Comparison of ENCODE assay signal across 8 mouse cellular contexts in genomic region chr7:131057918-131058317, GRCm38 (mm10). TPM values are rescaled to one million over a fixed set of nuclear protein-coding genes. Genes with fewer than 3 reads are reported as not detected.
A peak's percentile ranks its signal among the peaks of the same experiment; 100 is the strongest.
DNase-seq lines count a peak whose midpoint lies in the region; ATAC-seq and TF ChIP-seq lines count a peak whose summit lies in the region.
"Not testable (repeated sequence)": the region's sequence is repeated elsewhere in the genome, so short reads cannot be mapped to it uniquely, and the experiment has no call there.
"Had no signal": no experiment of that assay in that cellular context is flagged by ENCODE, and none has a peak within 500 bp of the region (broad histone marks: within the 10 kb centered on the region; RNA-seq: fewer than 3 reads in every experiment).

No protein-coding gene starts in this region.

- not testable (repeated sequence) for ATAC-seq in hindbrain, embryonic 14.5 days (ENCODE audit: low FRiP score)

- H3K4me1 ChIP-seq in hindbrain, embryonic 14.5 days (replicated peaks; ENCODE audit: control insufficient read depth, insufficient read depth, low read length), result not testable (repeated sequence)

- not testable (repeated sequence) for H3K27ac ChIP-seq in hindbrain, embryonic 14.5 days

- peak; percentile 15 for DNase-seq in hindbrain, embryonic 14.5 days (ENCODE audit: low spot score)

- WGBS in hindbrain, embryonic 14.5 days, result 82% methylated on average over 9 of the region's 9 CpGs

- not testable (repeated sequence) for H3K4me3 ChIP-seq in hindbrain, embryonic 14.5 days (replicated peaks; ENCODE audit: low read length); myocyte

- H3K9me3 ChIP-seq in hindbrain, embryonic 14.5 days (ENCODE audit: control insufficient read depth, low read length), result not testable (repeated sequence)

- H3K36me3 ChIP-seq in hindbrain, embryonic 14.5 days (replicated peaks; ENCODE audit: control insufficient read depth, insufficient read depth); myocyte (ENCODE audit: control insufficient read depth, insufficient read depth): not testable (repeated sequence)

- H3K79me2 ChIP-seq in myocyte (ENCODE audit: control insufficient read depth, insufficient read depth), result not testable (repeated sequence)

- TF ChIP-seq POLR2A in myocyte (IDR thresholded peaks at IDR 0.05; ENCODE audit: insufficient read length, low read depth), result not testable (repeated sequence)

- not testable (repeated sequence) for H3ac ChIP-seq in myocyte (ENCODE audit: control insufficient read depth, insufficient read length)

- H3K4me2 ChIP-seq in hindbrain, embryonic 14.5 days (replicated peaks); myocyte (ENCODE audit: low read depth): not testable (repeated sequence)

- H3K27me3 ChIP-seq in hindbrain, embryonic 14.5 days (ENCODE audit: control insufficient read depth, insufficient read depth, low read length), result not testable (repeated sequence)
- peaks cover 13% of the 10 kb centered on the region for H3K27me3 ChIP-seq in myocyte (ENCODE audit: control insufficient read depth, insufficient read depth, insufficient read length)

- H3K9ac ChIP-seq in hindbrain, embryonic 14.5 days, result not testable (repeated sequence)

TF ChIP-seq in myocyte, 11 proteins besides CTCF, POLR2A, EP300 and RAD21:
- peak; percentile 48 for TF ChIP-seq TCF3 (IDR thresholded peaks at IDR 0.05; ENCODE audit: insufficient read length, low read depth)
- TF ChIP-seq MYOD1 (IDR thresholded peaks at IDR 0.05; ENCODE audit: control insufficient read depth in 1 of 3, insufficient read length in 2 of 3, low read depth in 2 of 3), result peak in 2 of 3 experiments; percentile 54 to 57
- TF ChIP-seq MYOG (IDR thresholded peaks at IDR 0.05; ENCODE audit: control insufficient read depth in 1 of 3, insufficient read depth in 1 of 3, insufficient read length in 2 of 3, low read depth in 2 of 3), result peak in 2 of 3 experiments; percentile 71 to 72

RNA-seq across cellular contexts. Expression of gene Dmbt1, which starts 26.1 kb away (rescaled TPM):
- not detected in 2 replicates for polyA plus RNA-seq in hindbrain, embryonic 14.5 days (2014; fragmentation: Nextera tagmentation; extraction: Ambion mirVana)
- not detected for polyA plus RNA-seq in myocyte (2012; fragmentation: generic; extraction: Trizol)
- polyA plus RNA-seq: activated CD4-positive, CD25-positive, alpha-beta regulatory T cell, adult 4 months; adrenal gland, adult 2 months; C2C12; CD4-positive, CD25-positive, alpha-beta regulatory T cell, adult 4 months; G1E; Patski had no signal
